Mouse (Mus musculus) midbrain, embryonic 10.5 days (tissue): ENCODE measurements around the gene Cetn2. TPM values are rescaled to one million over a fixed set of nuclear protein-coding genes. Genes with fewer than 3 reads are reported as not detected.

Source experiments
- DNase-seq: peaks from one replicate; pipeline ENCODE4 v3.0.0-alpha.2; 2017; ENCODE audit warnings: low spot score
- H3K27ac ChIP-seq: fragments of 300-500 bp; sonication (generic); replicated peaks from 2 replicates; pipeline ENCODE4 v1.5.1; 2016; ENCODE audit warnings: mild to moderate bottlenecking
- H3K27me3 ChIP-seq: fragments of 300-500 bp; sonication (generic); 2 replicates; pipeline ENCODE4 v1.6.1; 2016; ENCODE audit warnings: low read depth, mild to moderate bottlenecking; ENCODE audit not compliant: poor library complexity, severe bottlenecking
- H3K36me3 ChIP-seq: fragments of 300-500 bp; sonication (generic); 2 replicates; pipeline ENCODE4 v1.6.1; 2016; ENCODE audit warnings: mild to moderate bottlenecking, moderate library complexity
- H3K4me1 ChIP-seq: fragments of 300-500 bp; sonication (generic); 2 replicates; pipeline ENCODE4 v1.6.1; 2016
- H3K4me3 ChIP-seq: fragments of 300-500 bp; sonication (generic); 2 replicates; pipeline ENCODE4 v1.5.1; 2016; ENCODE audit warnings: mild to moderate bottlenecking, moderate library complexity
- H3K9me3 ChIP-seq: fragments of 300-500 bp; sonication (generic); replicated peaks from 2 replicates; pipeline ENCODE4 v1.6.1; 2016; ENCODE audit warnings: mild to moderate bottlenecking
- WGBS: fragments of 180-500 bp; shearing (Covaris S2); methylation state at CpG from one replicate; pipeline ENCODE4 v1.1.7; 2016; 5-methylcytosine and 5-hydroxymethylcytosine counted together
- polyA plus RNA-seq: library from polyadenylated mRNA; unstranded; fragments of >200 nt; fragmentation: Nextera tagmentation; extraction: Ambion mirVana; gene quantifications from 2 replicates; pipeline ENCODE4 v1.2.1, GENCODE M21; 2016

The Cetn2 gene
- 104 and 105 TPM in 2 replicates for polyA plus RNA-seq

DNA sequence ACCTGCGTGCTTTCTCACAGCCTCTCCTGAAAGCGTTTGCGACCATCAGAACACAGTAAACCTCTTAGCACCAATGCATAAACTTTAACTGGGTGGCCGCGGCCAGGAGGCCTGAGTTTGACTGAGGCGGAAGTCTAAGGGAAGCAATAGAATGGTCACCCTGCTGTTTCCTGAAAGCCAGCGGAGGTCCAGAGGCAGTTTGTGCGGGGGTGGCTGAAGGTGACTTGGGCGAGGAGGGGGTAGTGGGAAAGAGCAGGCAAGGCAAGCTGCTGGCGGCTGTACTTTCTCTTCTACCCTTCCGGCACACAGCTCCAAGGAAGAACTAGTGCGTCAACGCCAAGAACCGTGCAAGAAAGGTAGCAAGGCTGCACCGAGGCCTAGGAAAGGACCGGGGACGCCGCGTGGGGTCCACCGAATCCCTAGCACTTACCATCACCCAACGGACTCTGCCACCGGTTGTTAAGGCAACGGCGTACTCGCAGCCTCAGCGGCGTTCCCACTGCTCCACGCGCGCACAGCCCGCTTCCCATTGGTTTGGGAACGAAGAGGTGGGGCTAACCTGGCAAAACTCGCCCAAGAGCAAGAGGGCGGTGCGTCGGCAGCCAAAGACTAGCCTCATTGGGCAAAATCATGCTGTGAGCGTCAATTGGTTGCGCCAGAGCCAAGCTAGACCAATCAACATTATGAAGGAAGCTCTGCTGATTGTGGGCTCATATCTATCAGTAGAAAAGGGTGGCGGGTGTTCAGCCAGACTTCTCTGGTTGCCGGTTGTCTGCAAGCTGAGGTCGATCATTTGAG lies at the start of gene Cetn2, which contains the start of gene Nsdhl:
Gene Cetn2, minus strand, starts transcription at position 528 of the 798 bp plus-strand sequence.
Gene Nsdhl, plus strand, starts transcription at position 674 of the 798 bp plus-strand sequence.
- H3K4me1 ChIP-seq, result peaks cover 20% of the 10 kb centered on the region
- whole genome bisulfite sequencing, result 21% methylated on average over 41 of the region's 41 CpGs
- DNase-seq, result peak; percentile 87
- no peaks in the 10 kb centered on the region for H3K9me3 ChIP-seq
- H3K27ac ChIP-seq, result peak within 1 kb of the TSS; percentile 84
- H3K36me3 ChIP-seq, result no peaks in the 10 kb centered on the region
- peak within 1 kb of the TSS; percentile 65 for H3K4me3 ChIP-seq
- H3K27me3 ChIP-seq, result no peaks in the 10 kb centered on the region

DNA sequence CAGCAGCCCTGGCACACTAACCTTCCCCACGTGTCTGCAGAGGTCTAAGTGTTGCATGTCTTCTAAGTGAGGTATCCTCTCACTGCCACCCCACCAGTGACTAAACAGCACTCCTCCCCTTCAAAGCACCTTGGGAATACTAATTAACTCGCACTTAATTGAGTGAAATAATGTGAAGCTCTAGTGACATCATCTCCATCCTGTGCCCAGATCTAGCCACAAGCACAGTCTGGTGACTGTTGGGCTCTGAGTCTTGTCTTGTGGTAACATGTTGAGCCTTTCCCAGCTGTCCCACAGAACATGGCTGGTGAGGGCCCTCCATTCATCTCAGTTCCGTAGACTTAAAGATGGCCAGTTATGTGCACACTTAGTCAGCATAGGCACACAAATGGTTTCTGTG lies 44.5 kb upstream of the Cetn2 start:
- no peaks in the 10 kb centered on the region for H3K9me3 ChIP-seq
- no peak for DNase-seq
- no peak overlapping the region for H3K27ac ChIP-seq
- 73% methylated on average over 3 of the region's 3 CpGs for WGBS
- H3K4me3 ChIP-seq, result no peak overlapping the region
- H3K27me3 ChIP-seq, result no peaks in the 10 kb centered on the region
- H3K36me3 ChIP-seq, result peaks cover 51% of the 10 kb centered on the region
- no peaks in the 10 kb centered on the region for H3K4me1 ChIP-seq

DNA sequence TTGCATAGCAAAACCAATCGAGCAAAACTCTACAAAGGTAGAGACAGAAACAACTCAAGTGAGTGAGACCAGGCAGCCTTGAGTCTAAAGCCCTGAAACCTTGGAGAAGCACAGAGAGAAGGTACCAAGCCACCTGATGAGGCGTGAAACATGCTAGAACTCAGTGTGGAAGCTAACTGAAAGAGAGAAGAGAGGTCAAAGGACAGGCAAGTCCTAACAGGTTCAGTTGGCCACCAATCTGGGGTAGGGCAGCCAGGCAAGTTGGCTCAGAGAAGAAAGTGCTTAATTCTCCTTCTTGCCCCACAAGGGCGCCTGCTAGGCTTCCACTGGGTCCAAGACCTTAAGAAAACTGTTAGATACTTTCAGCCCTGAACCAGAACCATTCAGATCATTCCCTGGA lies 43.3 kb upstream of the Cetn2 start:
- Histone ChIP-seq H3K4me3 (no peak overlapping the region), H3K27me3 (no peaks in the 10 kb centered on the region), H3K9me3 (no peaks in the 10 kb centered on the region), H3K36me3 (peaks cover 64% of the 10 kb centered on the region), H3K27ac (no peak overlapping the region), H3K4me1 (no peaks in the 10 kb centered on the region)
- DNase-seq, result no peak
- WGBS, result 74% methylated on average over 3 of the region's 3 CpGs

DNA sequence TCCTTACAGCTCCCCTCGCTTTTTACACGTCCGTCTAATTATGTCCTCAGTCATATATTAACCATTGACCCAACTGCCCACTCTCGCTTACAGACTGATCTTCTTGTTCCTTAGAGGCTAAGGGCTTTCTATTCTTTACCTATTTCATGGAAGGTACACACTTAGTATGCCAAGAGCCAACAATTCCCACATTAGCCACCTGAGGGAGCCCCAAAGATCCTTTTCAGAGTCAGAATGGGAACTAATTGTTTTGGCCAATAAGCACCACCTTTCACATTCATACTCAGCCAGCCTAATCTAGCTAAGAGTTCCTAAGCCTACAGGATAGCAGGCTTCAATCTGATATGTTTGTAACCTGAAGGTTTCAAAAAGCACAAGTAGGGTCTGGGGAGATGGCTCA lies 42.2 kb upstream of the Cetn2 start:
- no peaks in the 10 kb centered on the region for H3K4me1 ChIP-seq
- H3K27ac ChIP-seq, result no peak overlapping the region
- no peaks in the 10 kb centered on the region for H3K9me3 ChIP-seq
- peaks cover 74% of the 10 kb centered on the region for H3K36me3 ChIP-seq
- no peak overlapping the region for H3K4me3 ChIP-seq
- no peaks in the 10 kb centered on the region for H3K27me3 ChIP-seq
- WGBS, result 86% methylated on average over 4 of the region's 4 CpGs
- DNase-seq, result no peak

DNA sequence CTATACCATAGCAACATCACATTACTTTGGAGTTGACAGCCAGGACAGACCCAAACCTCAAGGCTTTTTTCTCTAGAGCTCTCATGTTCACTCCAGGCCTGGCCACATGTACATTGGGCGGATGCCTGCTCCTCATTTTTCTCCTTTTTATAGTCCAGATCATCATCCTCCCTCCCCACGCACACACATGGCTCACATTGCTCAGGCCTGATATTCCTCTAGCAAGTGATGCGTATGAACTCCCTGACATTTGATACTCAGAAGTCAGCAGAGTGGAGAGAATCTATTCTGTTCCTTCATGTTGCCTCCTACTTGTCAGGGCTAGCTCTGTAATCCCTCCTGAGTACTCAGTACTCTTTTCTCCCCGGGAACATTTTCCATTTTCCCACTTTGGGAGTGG lies 38.3 kb upstream of the Cetn2 start:
- no peaks in the 10 kb centered on the region for H3K4me1 ChIP-seq
- H3K27me3 ChIP-seq, result no peaks in the 10 kb centered on the region
- H3K27ac ChIP-seq, result no peak overlapping the region
- peaks cover 93% of the 10 kb centered on the region for H3K36me3 ChIP-seq
- no peak overlapping the region for H3K4me3 ChIP-seq
- DNase-seq, result no peak
- WGBS, result 85% methylated on average over 4 of the region's 4 CpGs
- H3K9me3 ChIP-seq, result no peaks in the 10 kb centered on the region

DNA sequence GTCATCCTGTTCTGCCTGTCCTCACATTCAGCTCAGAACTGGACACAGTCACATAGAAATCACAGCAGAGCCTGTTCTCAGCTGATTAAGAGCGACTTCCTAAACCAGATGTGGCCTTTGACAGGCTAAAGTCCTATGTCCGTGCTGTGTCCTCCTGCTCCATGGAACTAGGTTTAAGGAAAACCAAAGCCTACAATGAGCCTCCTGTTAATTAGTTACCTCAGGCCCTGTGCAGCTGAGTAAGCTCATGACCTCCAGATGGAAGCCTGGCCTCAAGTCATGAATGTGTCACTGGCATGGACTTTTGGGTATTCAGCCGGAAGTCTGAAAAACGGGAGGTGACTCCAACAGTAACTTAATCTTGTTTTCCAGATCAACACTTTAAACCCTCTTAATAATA lies 35.3 kb upstream of the Cetn2 start:
- no peak for DNase-seq
- H3K27ac ChIP-seq, result no peak overlapping the region
- H3K27me3 ChIP-seq, result no peaks in the 10 kb centered on the region
- H3K4me1 ChIP-seq, result no peaks in the 10 kb centered on the region
- no peaks in the 10 kb centered on the region for H3K9me3 ChIP-seq
- no peak overlapping the region for H3K4me3 ChIP-seq
- H3K36me3 ChIP-seq, result peaks cover 93% of the 10 kb centered on the region
- WGBS, result 74% methylated on average over 4 of the region's 4 CpGs

DNA sequence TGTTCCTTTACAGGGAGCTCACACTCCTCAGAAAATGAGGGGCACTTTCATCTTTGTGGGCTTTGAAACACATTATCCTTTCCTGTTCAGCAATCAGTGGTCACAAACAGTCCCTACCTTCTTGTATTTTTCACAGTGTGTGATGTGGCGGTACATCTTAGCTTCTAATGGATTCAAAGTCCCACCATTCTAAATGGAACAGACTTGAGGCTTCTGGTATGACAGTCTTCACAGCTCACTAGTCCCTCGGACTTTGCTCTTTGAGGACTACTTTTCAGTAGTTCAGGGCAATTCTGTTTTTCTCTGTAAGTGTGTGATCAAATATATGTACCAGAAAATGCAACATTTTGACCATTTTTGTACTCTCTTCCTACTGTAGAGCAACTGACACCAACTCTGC lies 3.2 kb upstream of the Cetn2 start:
- WGBS, result 90% methylated on average over 2 of the region's 2 CpGs
- Histone ChIP-seq H3K27me3 (no peaks in the 10 kb centered on the region), H3K4me1 (peaks cover 20% of the 10 kb centered on the region), H3K36me3 (peaks cover 19% of the 10 kb centered on the region), H3K27ac (no peak overlapping the region), H3K4me3 (no peak overlapping the region), H3K9me3 (no peaks in the 10 kb centered on the region)
- no peak for DNase-seq

DNA sequence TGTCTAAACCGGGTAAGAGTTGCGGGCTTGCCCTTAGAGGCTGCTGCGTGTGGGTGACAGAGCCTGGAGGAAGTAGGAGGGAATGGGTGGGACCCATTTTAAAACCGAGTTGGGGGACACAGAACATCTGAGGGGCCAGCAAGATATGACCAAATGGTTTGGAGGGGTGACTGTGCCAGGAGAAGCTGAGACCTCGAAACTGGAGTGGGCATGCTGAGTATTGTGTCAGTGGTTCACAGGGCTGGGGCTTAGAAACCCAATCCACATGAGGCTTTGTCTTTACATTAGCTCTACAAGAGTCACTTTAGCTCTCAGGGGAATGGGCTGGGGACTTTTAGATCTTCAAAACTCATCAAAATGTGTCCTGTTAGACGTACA lies 460 bp upstream of the Cetn2 start:
- Histone ChIP-seq H3K27ac (peak overlapping the region; percentile 84), H3K9me3 (no peaks in the 10 kb centered on the region), H3K4me1 (peaks cover 20% of the 10 kb centered on the region), H3K36me3 (peaks cover under 1% of the 10 kb centered on the region; the same call in 1 of the 2 replicates), H3K27me3 (no peaks in the 10 kb centered on the region), H3K4me3 (peak overlapping the region; percentile 65)
- WGBS, result 22% methylated on average over 6 of the region's 6 CpGs
- DNase-seq, result no peak

DNA sequence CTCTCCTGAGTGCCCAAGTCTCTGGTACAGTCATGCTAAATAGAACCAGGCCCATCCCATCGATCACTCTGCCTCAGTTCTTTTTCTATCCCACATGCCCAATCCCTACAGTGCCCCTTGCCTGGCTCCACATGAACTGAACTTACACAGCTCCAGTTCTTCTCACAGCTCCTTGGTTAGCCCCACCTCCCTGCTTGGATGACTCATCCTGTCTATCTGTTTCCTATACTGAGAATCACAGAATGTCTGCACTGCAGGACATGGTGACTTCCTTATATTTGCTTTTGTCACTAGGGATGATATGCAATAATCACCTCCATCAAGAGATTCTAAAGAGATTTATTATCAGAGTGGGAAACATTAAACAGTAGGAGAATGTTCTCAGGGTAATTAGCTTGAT lies 6.6 kb downstream of the Cetn2 start:
- Histone ChIP-seq H3K27ac (no peak overlapping the region), H3K4me3 (no peak overlapping the region), H3K4me1 (no peaks in the 10 kb centered on the region), H3K36me3 (no peaks in the 10 kb centered on the region), H3K27me3 (no peaks in the 10 kb centered on the region), H3K9me3 (no peaks in the 10 kb centered on the region)
- DNase-seq, result no peak
- 88% methylated on average over 1 of the region's 1 CpGs for WGBS

DNA sequence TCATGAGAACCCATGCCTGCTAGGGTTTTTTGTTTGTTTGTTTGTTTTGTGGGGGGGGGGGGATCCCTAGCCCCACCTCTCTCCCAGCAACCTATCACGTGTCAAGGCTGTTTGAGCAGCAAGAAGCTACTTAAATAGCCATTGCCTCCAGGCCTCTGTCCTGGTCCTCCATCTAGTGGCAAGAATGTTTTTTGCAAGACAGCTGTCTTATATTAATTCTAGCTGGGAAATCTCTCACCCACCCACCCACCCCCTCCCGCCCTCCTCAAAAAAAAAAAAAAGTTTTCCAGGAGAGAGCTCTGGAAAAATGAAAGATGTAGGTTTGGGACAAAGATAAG lies 9.8 kb downstream of the Cetn2 start:
- no peaks in the 10 kb centered on the region for H3K4me1 ChIP-seq
- no peaks in the 10 kb centered on the region for H3K36me3 ChIP-seq
- 4% methylated on average over 2 of the region's 2 CpGs for WGBS
- peak; percentile 15 for DNase-seq
- H3K4me3 ChIP-seq, result no peak overlapping the region
- H3K9me3 ChIP-seq, result no peaks in the 10 kb centered on the region
- no peaks in the 10 kb centered on the region for H3K27me3 ChIP-seq
- H3K27ac ChIP-seq, result no peak overlapping the region

DNA sequence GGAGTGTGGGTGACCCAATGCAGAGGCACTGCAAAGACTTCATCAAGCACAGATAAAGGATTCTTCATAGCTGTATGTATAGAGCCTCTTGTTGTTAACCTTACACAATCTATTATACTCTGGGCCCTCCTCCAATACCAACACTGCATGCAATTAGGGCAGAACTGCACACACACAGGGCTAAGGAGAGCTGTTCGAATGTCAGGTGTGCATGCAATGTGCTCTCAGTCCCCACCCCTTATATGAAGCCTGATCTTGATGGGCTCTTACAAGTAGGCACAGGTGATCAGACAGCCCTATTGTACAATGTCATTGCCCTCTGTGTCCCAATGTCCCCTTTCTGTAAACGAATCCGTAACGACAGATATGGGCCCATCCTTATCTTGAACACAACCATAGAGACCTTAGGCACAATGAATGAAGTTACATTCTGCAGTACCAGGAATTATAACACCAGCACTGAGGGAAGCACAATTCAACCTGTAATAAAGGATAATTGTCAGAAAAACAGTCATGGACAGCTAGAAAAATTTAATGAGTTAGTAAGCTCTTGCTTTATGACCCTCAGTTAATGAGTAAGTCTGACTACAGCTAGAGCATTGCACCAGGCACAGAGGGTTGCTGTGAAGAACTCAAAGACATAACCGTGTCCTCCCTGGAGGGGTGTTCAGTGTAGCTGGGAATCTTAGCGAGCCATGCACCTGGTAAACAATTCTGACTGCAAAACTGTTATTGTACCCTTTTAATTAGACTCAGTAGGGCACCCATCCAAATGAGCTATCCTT lies 10.4 kb downstream of the Cetn2 start:
- no peaks in the 10 kb centered on the region for H3K27me3 ChIP-seq
- no peaks in the 10 kb centered on the region for H3K9me3 ChIP-seq
- WGBS, result 85% methylated on average over 6 of the region's 6 CpGs
- no peak overlapping the region for H3K27ac ChIP-seq
- no peaks in the 10 kb centered on the region for H3K36me3 ChIP-seq
- no peak for DNase-seq
- no peaks in the 10 kb centered on the region for H3K4me1 ChIP-seq
- H3K4me3 ChIP-seq, result no peak overlapping the region

DNA sequence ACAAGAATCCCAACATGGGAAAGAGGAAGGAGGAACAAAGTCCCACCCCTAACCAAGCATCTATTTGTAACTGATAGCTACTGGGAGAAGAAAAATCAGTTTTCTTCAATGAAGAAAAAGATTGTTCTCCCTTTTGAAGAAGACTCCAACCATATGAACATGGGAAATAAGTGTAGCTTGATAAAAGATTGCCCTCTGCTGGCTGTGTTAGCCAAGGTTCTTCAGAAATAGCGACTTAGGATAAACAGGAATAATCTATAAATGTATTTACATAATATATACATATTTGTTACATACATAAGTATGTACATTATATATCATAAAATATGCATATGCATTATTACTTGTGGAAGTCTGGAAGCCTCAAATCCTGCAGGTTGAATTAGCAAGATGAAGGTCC lies 15.7 kb downstream of the Cetn2 start:
- WGBS, result 24% methylated on average over 1 of the region's 1 CpGs

DNA sequence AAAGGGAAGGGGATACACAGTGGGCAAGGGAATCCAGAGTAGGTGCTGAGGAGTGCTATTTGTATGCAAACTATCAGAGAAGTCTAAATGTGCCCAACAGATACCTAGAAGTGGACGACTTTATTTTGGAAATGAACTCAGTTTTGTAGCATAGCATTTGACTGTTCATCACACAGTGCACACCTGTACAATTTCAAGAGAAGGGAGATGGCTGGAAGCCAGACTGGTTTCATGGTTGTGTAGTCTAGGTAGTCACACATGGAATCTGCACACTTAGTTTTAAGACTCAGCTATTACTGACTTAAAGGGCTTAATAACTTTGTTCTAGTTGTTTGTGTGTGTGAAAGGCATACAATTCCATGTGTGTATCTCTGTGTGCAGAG lies 22.2 kb downstream of the Cetn2 start:
- H3K4me1 ChIP-seq, result peaks cover 19% of the 10 kb centered on the region
- H3K4me3 ChIP-seq, result no peak overlapping the region
- no peaks in the 10 kb centered on the region for H3K9me3 ChIP-seq
- DNase-seq, result no peak
- no peaks in the 10 kb centered on the region for H3K36me3 ChIP-seq
- H3K27ac ChIP-seq, result peak overlapping the region; percentile 68; the same call in 1 of the 2 replicates
- H3K27me3 ChIP-seq, result no peaks in the 10 kb centered on the region
- 57% methylated on average over 1 of the region's 1 CpGs for WGBS

More for the DNA sequence above, 15.7 kb downstream of the Cetn2 start:
- no peaks in the 10 kb centered on the region for H3K27me3 ChIP-seq
- H3K9me3 ChIP-seq, result no peaks in the 10 kb centered on the region
- no peaks in the 10 kb centered on the region for H3K4me1 ChIP-seq
- H3K27ac ChIP-seq, result no peak overlapping the region
- no peak for DNase-seq
- H3K36me3 ChIP-seq, result no peaks in the 10 kb centered on the region
- H3K4me3 ChIP-seq, result no peak overlapping the region
